Mouse (Mus musculus): ENCODE measurements around the gene Hdac10.

The Hdac10 gene

GRCm38 (mm10) chr15:89124312-89124711, 4.2 kb downstream of the Hdac10 start:
- in situ Hi-C loops (cut with MboI), result no loop called here

DNA sequence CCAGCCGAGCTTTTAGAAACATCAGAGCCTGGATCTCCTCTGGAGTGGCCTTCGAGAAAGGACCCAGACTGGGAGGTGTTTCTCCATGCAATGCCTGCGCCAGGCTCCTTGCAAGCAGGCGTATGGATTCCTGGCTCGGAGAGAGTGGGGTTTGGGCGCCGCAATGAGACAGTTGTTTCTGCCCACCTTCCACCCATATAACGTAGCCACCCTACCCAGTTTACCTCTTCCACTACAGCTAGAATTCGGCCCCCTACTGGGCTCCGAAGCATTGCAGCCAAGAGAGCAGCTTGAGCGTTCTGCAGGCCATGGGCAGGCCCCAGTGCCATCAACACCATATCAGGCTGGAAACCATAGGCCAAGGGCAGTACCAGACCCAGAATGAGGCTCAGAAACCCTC, 4.9 kb downstream of the Hdac10 start:
- in situ Hi-C loops (cut with MboI), result no loop called here

DNA sequence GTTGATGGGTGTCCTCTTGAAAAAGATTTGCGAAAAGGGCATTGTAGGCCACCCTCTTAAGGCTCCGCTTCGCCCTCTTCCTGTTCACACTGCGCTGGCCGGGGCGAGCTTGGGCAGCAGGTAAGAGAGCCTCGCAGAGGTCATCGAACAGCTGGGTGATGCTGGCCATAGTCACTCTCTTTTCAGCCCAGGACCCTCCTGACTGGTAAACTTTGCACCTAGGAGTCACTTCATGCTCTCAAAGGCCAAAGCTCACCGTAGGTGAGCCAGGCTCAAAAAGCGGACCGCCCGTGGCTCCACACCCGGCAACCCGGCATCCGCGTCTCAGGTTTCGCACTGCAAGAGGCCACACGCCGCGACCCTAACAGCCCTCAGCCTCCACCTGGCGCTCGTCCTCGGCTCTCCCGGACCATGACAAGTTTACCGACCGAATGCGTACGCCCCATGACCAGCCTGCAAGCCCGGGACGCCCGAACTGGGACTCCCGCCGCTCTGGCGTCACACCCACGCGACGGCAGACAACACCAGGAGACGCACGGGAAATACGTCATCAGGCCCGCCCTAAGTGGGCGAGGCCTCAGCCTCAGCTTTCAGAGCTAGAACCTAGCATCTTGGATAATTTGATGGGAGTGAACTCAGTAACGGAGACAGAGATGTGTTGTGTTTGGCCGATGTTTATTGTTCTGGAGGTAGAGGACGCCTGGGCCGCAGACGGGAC, 5.7 kb downstream of the Hdac10 start, which contains the start of gene Tubgcp6:
TSS of gene Tubgcp6 (minus strand) at position 464 of the 718 bp plus-strand sequence.
- in situ Hi-C loops (cut with MboI), result no loop called here

DNA sequence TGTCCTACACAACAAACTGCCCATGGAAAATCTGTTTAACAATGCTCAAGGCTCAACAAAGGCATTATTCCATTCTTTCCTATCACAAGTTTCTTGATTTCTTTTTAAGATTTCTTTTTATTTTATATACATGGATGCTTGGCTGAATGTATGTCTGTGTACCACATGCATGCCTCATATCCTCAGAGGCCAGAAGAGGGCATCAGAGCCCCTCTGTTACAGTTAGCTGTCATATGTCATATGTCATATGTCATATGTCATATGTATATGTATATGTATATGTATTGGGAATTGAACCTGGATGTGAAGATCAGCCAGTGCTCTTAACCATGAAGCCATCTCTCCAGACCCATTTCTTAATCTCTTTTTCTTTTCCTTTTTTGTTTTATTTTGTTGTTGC, 10.5 kb downstream of the Hdac10 start:
- in situ Hi-C loops (cut with MboI), result no loop called here

GRCm38 (mm10) chr15:89110147-89110546, 18.4 kb downstream of the Hdac10 start:
- in situ Hi-C loops (cut with MboI), result no loop called here

DNA sequence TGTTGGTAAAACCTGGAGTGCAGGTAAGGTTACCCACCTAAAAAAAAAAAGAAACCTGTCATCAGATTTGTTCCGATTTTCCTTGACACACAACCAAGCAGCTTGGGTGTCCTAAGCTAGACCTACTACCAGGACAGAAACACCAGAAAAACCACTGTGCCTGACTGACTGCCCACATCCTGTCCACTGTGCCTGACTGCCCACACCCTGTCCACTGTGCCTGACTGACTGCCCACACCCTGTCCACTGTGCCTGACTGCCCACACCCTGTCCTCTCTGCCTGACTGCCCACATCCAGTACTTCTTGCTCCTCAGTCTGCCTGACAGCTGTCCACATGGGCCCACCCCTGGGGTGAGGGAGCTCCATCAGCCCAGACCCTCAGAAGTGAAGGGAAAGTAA, 21.5 kb downstream of the Hdac10 start:
- in situ Hi-C loops (cut with MboI), result no loop called here

GRCm38 (mm10) chr15:89106073-89106472, 22.4 kb downstream of the Hdac10 start:
- in situ Hi-C loops (cut with MboI), result no loop called here

- in situ Hi-C loops (cut with MboI), result no loop called here
Measured at GRCm38 (mm10) chr15:89104425-89104824, 24.1 kb downstream of the Hdac10 start.

- in situ Hi-C loops (cut with MboI), result no loop called here
Measured at GRCm38 (mm10) chr15:89103921-89104320, 24.6 kb downstream of the Hdac10 start.

GRCm38 (mm10) chr15:89102646-89103045, 25.9 kb downstream of the Hdac10 start:
- in situ Hi-C loops (cut with MboI), result no loop called here

GRCm38 (mm10) chr15:89100823-89101222, 27.7 kb downstream of the Hdac10 start:
- in situ Hi-C loops (cut with MboI), result no loop called here

- in situ Hi-C loops (cut with MboI), result no loop called here
Measured at GRCm38 (mm10) chr15:89098616-89099015, 29.9 kb downstream of the Hdac10 start.

- in situ Hi-C loops (cut with MboI), result no loop called here
Measured at GRCm38 (mm10) chr15:89097450-89097849, 31.1 kb downstream of the Hdac10 start.

- in situ Hi-C loops (cut with MboI), result no loop called here
Measured at GRCm38 (mm10) chr15:89092181-89092580, 36.3 kb downstream of the Hdac10 start.

GRCm38 (mm10) chr15:89090662-89091061, 37.8 kb downstream of the Hdac10 start:
- in situ Hi-C loops (cut with MboI), result no loop called here

GRCm38 (mm10) chr15:89089248-89090051, 39.0 kb downstream of the Hdac10 start:
- in situ Hi-C loops (cut with MboI), result no loop called here

GRCm38 (mm10) chr15:89088607-89089247, 39.8 kb downstream of the Hdac10 start, which contains the start of gene Selenoo:
Selenoo (plus strand) TSS chr15:89089084.
- in situ Hi-C loops (cut with MboI), result no loop called here

DNA sequence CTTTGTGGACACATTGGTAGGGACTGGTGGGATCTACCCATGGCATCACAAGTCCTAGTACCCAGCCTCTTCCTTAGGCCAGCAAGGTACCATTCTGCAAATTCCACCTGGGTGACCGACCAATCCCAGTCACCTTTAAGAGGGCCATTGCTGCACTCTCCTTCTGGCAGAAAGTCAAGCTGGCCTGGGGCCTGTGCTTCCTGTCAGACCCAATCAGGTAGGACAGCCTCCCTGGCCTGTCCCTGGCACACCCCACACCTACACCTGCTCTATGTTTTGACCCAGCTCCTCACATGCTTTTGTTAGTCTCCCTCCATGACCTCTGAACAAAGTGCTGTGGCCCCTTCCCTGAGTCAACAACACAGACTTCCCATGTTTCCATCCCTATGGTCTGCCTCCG, 43.7 kb downstream of the Hdac10 start:
- in situ Hi-C loops (cut with MboI), result no loop called here

DNA sequence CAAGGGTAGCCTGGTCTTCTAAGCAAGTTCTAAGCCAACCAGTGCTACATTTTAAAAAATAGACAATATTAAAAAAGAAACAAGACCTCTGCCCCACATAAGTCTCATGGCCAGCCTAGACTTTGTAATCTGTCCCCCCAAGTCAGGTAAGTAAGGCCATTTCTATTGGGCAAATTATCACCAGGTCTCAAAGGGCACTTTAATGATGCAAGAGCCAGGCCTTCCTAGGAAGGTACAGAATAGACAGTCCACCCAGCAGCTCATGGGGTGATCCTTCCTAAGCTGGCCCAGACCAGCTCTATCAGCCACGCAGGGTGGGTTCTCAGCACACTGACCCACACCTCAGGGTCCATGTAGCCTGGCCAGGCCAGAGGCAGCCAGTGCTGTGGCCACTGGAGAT, 44.6 kb downstream of the Hdac10 start:
- in situ Hi-C loops (cut with MboI), result no loop called here

DNA sequence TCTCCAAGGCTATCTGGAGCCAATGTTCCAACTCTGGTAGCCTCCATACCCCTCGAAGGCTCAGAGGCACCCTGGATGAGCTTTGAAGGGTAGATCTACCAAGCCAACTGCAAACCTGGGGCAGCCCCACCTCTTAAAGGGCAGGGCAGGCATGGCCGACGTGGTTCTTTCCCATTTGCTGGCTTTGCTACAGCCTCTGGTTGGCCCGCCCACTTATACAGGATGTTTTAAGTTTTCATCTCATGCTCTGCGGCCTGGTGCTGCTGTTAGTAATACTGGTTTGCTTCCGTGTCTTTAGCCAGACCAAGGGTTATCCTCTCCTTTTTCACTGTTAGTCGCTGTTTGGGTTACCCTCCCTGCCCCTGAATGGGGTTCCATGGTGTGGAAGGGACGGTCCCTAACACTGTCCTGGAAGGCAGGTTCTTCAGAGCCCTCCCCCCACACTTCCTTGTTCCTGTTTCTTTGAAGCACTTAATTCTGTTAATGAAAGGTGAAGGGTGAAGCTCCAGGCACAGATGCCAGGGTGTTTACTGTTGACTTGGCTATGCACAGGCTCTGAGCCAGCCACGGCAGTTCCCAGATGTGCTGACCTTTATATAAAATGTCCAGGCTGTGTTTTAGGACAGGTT, 50.2 kb downstream of the Hdac10 start:
- in situ Hi-C loops (cut with MboI), result no loop called here

- in situ Hi-C loops (cut with MboI), result no loop called here
Measured at GRCm38 (mm10) chr15:89076156-89076731, 52.3 kb downstream of the Hdac10 start.
